Mouse (Mus musculus): ENCODE measurements around the gene Fuz. TPM values are rescaled to one million over a fixed set of nuclear protein-coding genes. Genes with fewer than 3 reads are reported as not detected.

Fuz gene
- total and polyA plus RNA-seq, 2 experiments, result 5.7 to 25.1 TPM

DNA sequence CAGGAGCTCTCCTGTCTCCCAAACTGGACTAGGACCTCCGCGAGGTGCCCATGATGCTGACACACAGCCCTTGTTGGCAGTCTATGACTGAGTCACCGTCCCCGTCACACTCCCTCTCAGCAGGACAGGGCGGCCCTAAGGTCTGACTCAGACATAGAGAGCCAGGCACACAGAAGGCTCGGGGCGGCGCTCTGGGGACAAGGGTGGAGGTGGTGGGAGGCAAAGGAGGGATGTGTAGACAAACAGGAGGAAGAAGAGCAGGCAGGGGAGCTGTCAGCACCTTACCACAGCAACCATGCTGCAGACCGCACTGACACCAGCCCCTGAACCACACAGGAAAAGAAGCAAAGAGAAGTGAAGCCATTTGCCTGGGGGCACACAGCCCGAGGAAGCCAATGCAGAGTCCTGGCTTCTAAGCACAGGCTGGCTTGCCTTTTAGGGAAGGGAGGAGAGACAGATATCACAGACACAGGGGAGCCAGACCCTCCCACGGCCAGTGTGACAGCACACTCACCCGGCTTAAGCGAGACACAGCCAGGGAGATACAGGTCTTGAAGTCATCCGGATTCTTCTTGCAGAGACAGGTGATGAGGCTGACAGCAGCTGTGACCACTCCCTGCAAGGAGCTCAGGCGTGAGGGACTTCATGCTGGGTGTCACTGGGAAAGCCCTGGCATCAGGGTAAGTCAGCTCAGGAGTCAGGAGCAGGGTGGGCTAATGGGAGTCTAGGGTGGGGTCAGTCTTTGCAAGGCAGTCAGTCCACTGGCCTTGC lies 13.0 kb downstream of the Fuz start:
- Histone ChIP-seq H3K9ac (ENCODE audit: low read depth, low read length) (no peak overlapping the region), H3K4me3 (ENCODE audit: insufficient read depth, low read depth, low read length) (no peak overlapping the region), H3K79me2 (ENCODE audit: control insufficient read depth, insufficient read depth, low read length) (no peaks in the 10 kb centered on the region), H3K36me3 (ENCODE audit: control insufficient read depth, insufficient read depth, low read length) (peaks cover 1% of the 10 kb centered on the region; the same call in 1 of the 2 replicates), H3K27me3 (ENCODE audit: control insufficient read depth, insufficient read depth, low read length) (no peaks in the 10 kb centered on the region), H3K4me1 (ENCODE audit: control insufficient read depth, insufficient read depth, low read length) (no peaks in the 10 kb centered on the region), H3K27ac (replicated peaks; ENCODE audit: insufficient read depth, low read depth, low read length) (no peak overlapping the region)
- WGBS, result 90% methylated on average over 15 of the region's 15 CpGs
- DNase-seq (ENCODE audit: extremely low read depth, low read depth, low spot score), result no peak
- no peak for TF ChIP-seq POLR2A (IDR thresholded peaks at IDR 0.05; ENCODE audit: extremely low read depth, insufficient read depth, low read length)
- no peak for TF ChIP-seq CTCF (IDR thresholded peaks at IDR 0.05; ENCODE audit: low read depth, low read length)

- no peaks in the 10 kb centered on the region for H3K27me3 ChIP-seq (ENCODE audit: control insufficient read depth, insufficient read depth, low read length)
- H3K9ac ChIP-seq (ENCODE audit: low read depth, low read length), result no peak overlapping the region
- no peak overlapping the region for H3K4me3 ChIP-seq (ENCODE audit: insufficient read depth, low read depth, low read length)
- DNase-seq (ENCODE audit: extremely low read depth, low read depth, low spot score), result no peak
- WGBS, result 94% methylated on average over 2 of the region's 2 CpGs
- H3K27ac ChIP-seq (replicated peaks; ENCODE audit: insufficient read depth, low read depth, low read length), result no peak overlapping the region
- H3K4me1 ChIP-seq (ENCODE audit: control insufficient read depth, insufficient read depth, low read length), result no peaks in the 10 kb centered on the region
- TF ChIP-seq POLR2A (IDR thresholded peaks at IDR 0.05; ENCODE audit: extremely low read depth, insufficient read depth, low read length), result no peak
- TF ChIP-seq CTCF (IDR thresholded peaks at IDR 0.05; ENCODE audit: low read depth, low read length), result no peak
- H3K79me2 ChIP-seq (ENCODE audit: control insufficient read depth, insufficient read depth, low read length), result peaks cover 3% of the 10 kb centered on the region; the same call in 1 of the 2 replicates
- no peaks in the 10 kb centered on the region; the same call in 1 of the 2 replicates for H3K36me3 ChIP-seq (ENCODE audit: control insufficient read depth, insufficient read depth, low read length)
Observed at GRCm38 (mm10) chr7:44914396-44914795, 18.5 kb downstream of the Fuz start.

DNA sequence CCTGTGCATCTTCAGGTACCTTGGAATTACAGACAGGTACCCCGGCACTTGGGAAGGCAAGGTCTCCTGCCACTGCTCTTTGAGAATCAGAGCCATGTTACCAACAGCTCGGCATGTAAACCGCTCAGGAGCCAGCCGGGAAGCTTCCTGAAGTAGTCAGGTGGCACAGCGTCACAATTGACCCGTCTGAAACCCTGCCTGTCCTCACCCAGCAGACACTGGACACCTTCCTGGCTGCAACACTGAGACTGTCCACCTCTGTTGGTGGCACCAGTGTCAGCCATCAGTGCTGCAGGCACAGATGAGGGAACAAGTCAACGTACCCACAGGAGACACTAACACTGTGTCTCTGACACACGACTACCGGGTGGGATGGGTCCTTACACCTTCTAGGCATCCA lies 19.4 kb downstream of the Fuz start:
- Histone ChIP-seq H3K4me1 (ENCODE audit: control insufficient read depth, insufficient read depth, low read length) (no peaks in the 10 kb centered on the region), H3K27ac (replicated peaks; ENCODE audit: insufficient read depth, low read depth, low read length) (no peak overlapping the region), H3K79me2 (ENCODE audit: control insufficient read depth, insufficient read depth, low read length) (peaks cover 3% of the 10 kb centered on the region; the same call in 1 of the 2 replicates), H3K4me3 (ENCODE audit: insufficient read depth, low read depth, low read length) (no peak overlapping the region), H3K36me3 (ENCODE audit: control insufficient read depth, insufficient read depth, low read length) (no peaks in the 10 kb centered on the region; the same call in 1 of the 2 replicates), H3K27me3 (ENCODE audit: control insufficient read depth, insufficient read depth, low read length) (no peaks in the 10 kb centered on the region), H3K9ac (ENCODE audit: low read depth, low read length) (no peak overlapping the region)
- no peak for DNase-seq (ENCODE audit: extremely low read depth, low read depth, low spot score)
- WGBS, result 93% methylated on average over 9 of the region's 9 CpGs
- TF ChIP-seq CTCF (IDR thresholded peaks at IDR 0.05; ENCODE audit: low read depth, low read length), result no peak
- TF ChIP-seq POLR2A (IDR thresholded peaks at IDR 0.05; ENCODE audit: extremely low read depth, insufficient read depth, low read length), result no peak

- Histone ChIP-seq H3K36me3 (ENCODE audit: control insufficient read depth, insufficient read depth, low read length) (no peaks in the 10 kb centered on the region; the same call in 1 of the 2 replicates), H3K9ac (ENCODE audit: low read depth, low read length) (no peak overlapping the region), H3K4me1 (ENCODE audit: control insufficient read depth, insufficient read depth, low read length) (no peaks in the 10 kb centered on the region), H3K79me2 (ENCODE audit: control insufficient read depth, insufficient read depth, low read length) (peaks cover 3% of the 10 kb centered on the region; the same call in 1 of the 2 replicates), H3K27ac (replicated peaks; ENCODE audit: insufficient read depth, low read depth, low read length) (no peak overlapping the region), H3K27me3 (ENCODE audit: control insufficient read depth, insufficient read depth, low read length) (no peaks in the 10 kb centered on the region), H3K4me3 (ENCODE audit: insufficient read depth, low read depth, low read length) (no peak overlapping the region)
- DNase-seq (ENCODE audit: extremely low read depth, low read depth, low spot score), result no peak
- 90% methylated on average over 6 of the region's 6 CpGs for WGBS
- no peak for TF ChIP-seq CTCF (IDR thresholded peaks at IDR 0.05; ENCODE audit: low read depth, low read length)
- TF ChIP-seq POLR2A (IDR thresholded peaks at IDR 0.05; ENCODE audit: extremely low read depth, insufficient read depth, low read length), result no peak
Observed at GRCm38 (mm10) chr7:44916191-44916590, 20.3 kb downstream of the Fuz start.

DNA sequence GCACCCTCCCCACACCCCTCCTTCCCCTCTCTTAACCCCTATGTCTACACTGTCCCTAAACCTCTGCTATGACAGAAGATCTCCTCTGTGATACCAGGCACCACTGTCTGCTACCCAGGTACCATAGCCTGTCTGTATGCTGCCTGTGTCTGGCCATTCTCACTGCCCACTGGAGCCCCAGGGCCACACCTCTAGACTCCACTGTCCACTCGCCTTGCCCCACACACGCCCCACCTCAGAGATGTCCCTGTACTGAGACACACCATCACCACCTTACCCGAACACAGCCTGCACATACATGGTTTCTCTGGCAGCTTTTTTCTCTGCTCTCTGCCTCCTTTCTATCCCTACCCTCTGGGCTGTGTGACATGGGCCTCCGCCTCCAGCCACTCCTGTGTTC lies 21.0 kb downstream of the Fuz start:
- WGBS, result over 99% methylated on average over 4 of the region's 4 CpGs
- Histone ChIP-seq H3K36me3 (ENCODE audit: control insufficient read depth, insufficient read depth, low read length) (no peaks in the 10 kb centered on the region; the same call in 1 of the 2 replicates), H3K79me2 (ENCODE audit: control insufficient read depth, insufficient read depth, low read length) (peaks cover 6% of the 10 kb centered on the region; the same call in 1 of the 2 replicates), H3K9ac (ENCODE audit: low read depth, low read length) (no peak overlapping the region), H3K27me3 (ENCODE audit: control insufficient read depth, insufficient read depth, low read length) (no peaks in the 10 kb centered on the region), H3K4me1 (ENCODE audit: control insufficient read depth, insufficient read depth, low read length) (no peaks in the 10 kb centered on the region), H3K4me3 (ENCODE audit: insufficient read depth, low read depth, low read length) (no peak overlapping the region), H3K27ac (replicated peaks; ENCODE audit: insufficient read depth, low read depth, low read length) (no peak overlapping the region)
- TF ChIP-seq POLR2A (IDR thresholded peaks at IDR 0.05; ENCODE audit: extremely low read depth, insufficient read depth, low read length), result no peak
- TF ChIP-seq CTCF (IDR thresholded peaks at IDR 0.05; ENCODE audit: low read depth, low read length), result no peak
- DNase-seq (ENCODE audit: extremely low read depth, low read depth, low spot score), result no peak

DNA sequence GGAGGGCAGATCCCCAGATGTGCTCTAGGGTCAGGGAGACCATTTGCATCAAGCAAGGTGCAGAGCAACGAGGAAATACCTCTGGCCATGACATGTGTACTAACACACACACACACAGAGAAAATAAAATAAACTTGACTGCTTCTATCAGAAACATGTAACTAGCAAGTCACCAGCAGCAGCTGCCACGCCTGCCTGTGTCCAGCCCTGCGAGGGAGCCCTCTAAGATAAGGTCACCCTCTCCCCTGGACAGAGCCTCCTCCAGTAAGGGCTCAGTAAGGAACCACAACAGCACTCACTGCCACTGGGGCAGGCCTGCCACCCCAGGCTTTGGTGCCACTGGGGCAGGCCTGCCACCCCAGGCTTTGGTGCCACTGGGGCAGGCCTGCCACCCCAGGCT lies 22.3 kb downstream of the Fuz start:
- 83% methylated on average over 3 of the region's 3 CpGs for WGBS
- Histone ChIP-seq H3K27me3 (ENCODE audit: control insufficient read depth, insufficient read depth, low read length) (no peaks in the 10 kb centered on the region), H3K36me3 (ENCODE audit: control insufficient read depth, insufficient read depth, low read length) (no peaks in the 10 kb centered on the region), H3K9ac (ENCODE audit: low read depth, low read length) (no peak overlapping the region), H3K4me1 (ENCODE audit: control insufficient read depth, insufficient read depth, low read length) (no peaks in the 10 kb centered on the region), H3K27ac (replicated peaks; ENCODE audit: insufficient read depth, low read depth, low read length) (no peak overlapping the region), H3K4me3 (ENCODE audit: insufficient read depth, low read depth, low read length) (no peak overlapping the region), H3K79me2 (ENCODE audit: control insufficient read depth, insufficient read depth, low read length) (peaks cover 6% of the 10 kb centered on the region; the same call in 1 of the 2 replicates)
- no peak for DNase-seq (ENCODE audit: extremely low read depth, low read depth, low spot score)
- TF ChIP-seq POLR2A (IDR thresholded peaks at IDR 0.05; ENCODE audit: extremely low read depth, insufficient read depth, low read length), result no peak

All from liver, adult 2 months (tissue).